Mouse (Mus musculus): ENCODE measurements around the gene Notch1.

DNA sequence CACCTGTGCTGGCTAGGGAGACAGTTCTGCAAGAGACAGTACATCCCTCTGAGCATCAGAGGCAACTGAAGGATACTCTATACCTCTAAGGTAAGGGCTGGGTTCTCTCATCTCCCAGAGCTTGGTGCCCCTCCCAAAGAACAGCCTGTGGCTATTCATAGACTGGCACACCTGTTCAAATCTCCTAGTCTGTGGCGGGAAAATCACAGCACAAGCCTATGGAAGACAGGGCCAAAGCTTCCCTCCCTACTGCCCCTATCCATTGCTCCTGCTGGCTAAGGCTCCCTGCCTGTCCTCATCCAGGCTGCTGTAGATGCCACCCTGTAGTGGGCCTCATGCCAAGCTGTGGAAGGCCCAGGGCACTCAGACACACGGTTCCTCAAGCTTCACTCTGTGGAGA, 20.8 kb downstream of the Notch1 start:
- TF ChIP-seq POLR2A (IDR thresholded peaks at IDR 0.05; ENCODE audit: control insufficient read depth in 1 of 2, insufficient read depth in 1 of 2, low read depth in 1 of 2, low read length in 2 of 2, poor library complexity in 1 of 2) (no peak), ZNF384 (IDR thresholded peaks at IDR 0.05; ENCODE audit: low read depth, low read length) (no peak), NELFE (IDR thresholded peaks at IDR 0.05; ENCODE audit: low read depth, low read length) (no peak), EP300 (IDR thresholded peaks at IDR 0.05; ENCODE audit: low read depth in 1 of 2, low read length in 2 of 2) (no peak), RAD21 (IDR thresholded peaks at IDR 0.05; ENCODE audit: low read depth, low read length) (no peak), CTCF (IDR thresholded peaks at IDR 0.05 in 2 of 3, conservative IDR thresholded peaks at IDR 0.05 in 1 of 3; ENCODE audit: control insufficient read depth in 1 of 3, insufficient read depth in 1 of 3, low read depth in 2 of 3, low read length in 3 of 3, poor library complexity in 1 of 3, severe bottlenecking in 1 of 3) (no peak), POLR2AphosphoS5 (IDR thresholded peaks at IDR 0.05; ENCODE audit: borderline replicate concordance, low read depth, low read length) (no peak)

Data from MEL (cell line).